Comparison of ENCODE assay signal across 8 mouse cellular contexts in the genomic region with DNA sequence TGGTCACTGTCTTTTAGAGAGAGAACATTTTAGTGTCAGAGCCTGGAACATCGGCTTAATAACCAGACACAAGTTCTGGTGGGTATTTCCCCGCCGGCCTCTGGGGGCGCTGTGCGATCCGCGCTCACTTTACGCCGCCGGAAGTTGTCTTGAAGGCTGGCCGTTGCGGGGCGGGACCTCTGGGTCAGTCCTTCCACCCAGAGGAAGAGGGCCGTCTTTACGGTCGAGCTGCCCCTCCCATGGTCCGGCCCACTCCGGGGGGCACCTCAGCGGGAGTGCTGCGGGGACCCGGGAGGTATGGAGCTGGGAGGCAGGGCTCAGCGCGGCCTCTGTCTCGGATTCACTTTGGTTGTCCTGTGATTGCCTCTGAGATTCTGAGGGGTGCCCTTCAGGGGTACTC. TPM values are rescaled to one million over a fixed set of nuclear protein-coding genes. Genes with fewer than 3 reads are reported as not detected.
DNase-seq lines count a peak whose midpoint lies in the region; ATAC-seq and TF ChIP-seq lines count a peak whose summit lies in the region.

No protein-coding gene starts in this region.

- DNase-seq in ES-E14 (ENCODE audit: low read depth, low spot score): peak; percentile 85
- peak; percentile 94 for DNase-seq in cerebellum, adult 11-12 months
- peak; percentile 96 for DNase-seq in heart, postnatal 36 days
- DNase-seq in layer of hippocampus, adult 8-10 months (ENCODE audit: low spot score in 2 of 2): peak; percentile 92 to 96
- DNase-seq in ovary, adult 18-20 months (ENCODE audit: low spot score): peak; percentile 92
- peak; percentile 91 for DNase-seq in thymus, postnatal 0 days (ENCODE audit: low spot score)

- H3K27me3 ChIP-seq in forebrain, embryonic 15.5 days: no peaks in the 10 kb centered on the region
- H3K27me3 ChIP-seq in lung, embryonic 15.5 days: no peaks in the 10 kb centered on the region

- no peaks in the 10 kb centered on the region for H3K9me3 ChIP-seq in ES-E14 (ENCODE audit: control insufficient read depth, insufficient read depth, low read depth, low read length)
- no peaks in the 10 kb centered on the region for H3K9me3 ChIP-seq in forebrain, embryonic 15.5 days
- H3K9me3 ChIP-seq in lung, embryonic 15.5 days: no peaks in the 10 kb centered on the region

- peaks cover under 1 to 8% of the 10 kb centered on the region in 2 experiments; a peak in 2 of 4 replicates for H3K4me1 ChIP-seq in ES-E14 (ENCODE audit: control insufficient read depth in 2 of 2, insufficient read depth in 2 of 2, low read length in 2 of 2, poor library complexity in 1 of 2)
- H3K4me1 ChIP-seq in forebrain, embryonic 15.5 days: peaks cover 32% of the 10 kb centered on the region
- H3K4me1 ChIP-seq in lung, embryonic 15.5 days: peaks cover 35% of the 10 kb centered on the region

- H3K27ac ChIP-seq in ES-E14 (ENCODE audit: insufficient read depth, low read depth, low read length, poor library complexity, severe bottlenecking): peak overlapping the region; percentile 32; the same call in 1 of the 2 replicates
- H3K27ac ChIP-seq in forebrain, embryonic 15.5 days (replicated peaks): peak overlapping the region; percentile 78
- peak overlapping the region; percentile 88 for H3K27ac ChIP-seq in lung, embryonic 15.5 days

- intact Hi-C loops in heart, postnatal 36 days (cut with DNase I): loop anchor here (5.0 kb wide), 1 partner anchor 315 kb away; a partner anchor contains a TSS

- WGBS in forebrain, embryonic 15.5 days: under 1% methylated on average over 24 of the region's 24 CpGs
- 2% methylated on average over 24 of the region's 24 CpGs for WGBS in lung, embryonic 15.5 days

- H3K9ac ChIP-seq in ES-E14 (ENCODE audit: insufficient read depth, low read depth, low read length, poor library complexity, severe bottlenecking): peak overlapping the region; percentile 93
- peak overlapping the region; percentile 90 for H3K9ac ChIP-seq in forebrain, embryonic 15.5 days (replicated peaks)
- H3K9ac ChIP-seq in lung, embryonic 15.5 days: peak overlapping the region; percentile 90

- peaks cover 19% of the 10 kb centered on the region for H3K36me3 ChIP-seq in ES-E14 (ENCODE audit: control insufficient read depth, insufficient read depth, low read length, poor library complexity, severe bottlenecking)
- peaks cover 22% of the 10 kb centered on the region for H3K36me3 ChIP-seq in forebrain, embryonic 15.5 days
- peaks cover 17% of the 10 kb centered on the region for H3K36me3 ChIP-seq in lung, embryonic 15.5 days

- peak overlapping the region; percentile 71 for H3K4me2 ChIP-seq in forebrain, embryonic 15.5 days (replicated peaks)
- H3K4me2 ChIP-seq in lung, embryonic 15.5 days: peak overlapping the region; percentile 61

- in situ Hi-C loops in ES-E14 (cut with MboI; ENCODE audit: low sequenced_read_pairs in 2 of 2, unreplicated experiment in 2 of 2): no loop called here

- peak overlapping the region; percentile 84 to 88 for H3K4me3 ChIP-seq in ES-E14 (ENCODE audit: insufficient read depth in 1 of 2, low read depth in 1 of 2, low read length in 2 of 2, poor library complexity in 1 of 2, severe bottlenecking in 1 of 2)
- H3K4me3 ChIP-seq in forebrain, embryonic 15.5 days: peak overlapping the region; percentile 82
- peak overlapping the region; percentile 94 for H3K4me3 ChIP-seq in lung, embryonic 15.5 days

- peak; percentile 57 for ATAC-seq in forebrain, embryonic 15.5 days (replicated peaks)
- peak; percentile 88 for ATAC-seq in lung, embryonic 15.5 days (ENCODE audit: borderline replicate concordance, extremely low read depth, low FRiP score, low TSS enrichment)

TF ChIP-seq in ES-E14, 5 proteins besides CTCF, POLR2A, EP300 and RAD21:
- TF ChIP-seq ZC3H11A (IDR thresholded peaks at IDR 0.05; ENCODE audit: borderline replicate concordance, low read depth, low read length) (no peak), CHD2 (IDR thresholded peaks at IDR 0.05; ENCODE audit: low read depth, low read length) (no peak), ZNF384 (IDR thresholded peaks at IDR 0.05; ENCODE audit: low read depth, low read length) (no peak), HCFC1 (IDR thresholded peaks at IDR 0.05; ENCODE audit: borderline replicate concordance, insufficient read depth, low read length) (peak; percentile 78; the same call in 1 of the 2 replicates), MAFK (IDR thresholded peaks at IDR 0.05; ENCODE audit: insufficient read depth, low read depth, low read length) (no peak)

RNA-seq across cellular contexts. Expression of a gene that starts 2.7 kb away (rescaled TPM):
- 139 and 208 TPM in 2 replicates for total RNA-seq in ES-E14 (2012; rRNA removed)
- 294 and 295 TPM in 2 replicates for polyA plus RNA-seq in forebrain, embryonic 15.5 days (2015; fragmentation: Nextera tagmentation; extraction: Ambion mirVana)
- 100 to 1,000 TPM; 123 to 133 TPM for total RNA-seq in heart, postnatal 36 days (2021)
- total RNA-seq in layer of hippocampus, adult 8-10 months (2022): 100 to 1,000 TPM; 255 to 304 (median 273) TPM
- polyA plus RNA-seq in lung, embryonic 15.5 days (2015; fragmentation: Nextera tagmentation; extraction: Ambion mirVana): 215 and 229 TPM in 2 replicates
- polyA plus RNA-seq in thymus, postnatal 0 days (2015; fragmentation: Nextera tagmentation; extraction: Ambion mirVana): 191 and 202 TPM in 2 replicates

RNA-seq across cellular contexts. Expression of a gene that starts 3.7 kb away (rescaled TPM):
- total RNA-seq in ES-E14 (2012; rRNA removed): 27.3 and 30.7 TPM in 2 replicates
- polyA plus RNA-seq in forebrain, embryonic 15.5 days (2015; fragmentation: Nextera tagmentation; extraction: Ambion mirVana): 90.5 and 91.3 TPM in 2 replicates
- total RNA-seq in heart, postnatal 36 days (2021): 10 to 100 TPM; 57.2 to 59.2 TPM
- 10 to 100 TPM; 11.7 to 13.4 (median 12.1) TPM for total RNA-seq in layer of hippocampus, adult 8-10 months (2022)
- polyA plus RNA-seq in lung, embryonic 15.5 days (2015; fragmentation: Nextera tagmentation; extraction: Ambion mirVana): 57.1 and 58.7 TPM in 2 replicates
- polyA plus RNA-seq in thymus, postnatal 0 days (2015; fragmentation: Nextera tagmentation; extraction: Ambion mirVana): 39.7 and 41.2 TPM in 2 replicates

RNA-seq across cellular contexts. Expression of a gene that starts 48.0 kb away (rescaled TPM):
- 9.4 and 11.9 TPM in 2 replicates for total RNA-seq in ES-E14 (2012; rRNA removed)
- 23.4 and 26.9 TPM in 2 replicates for polyA plus RNA-seq in forebrain, embryonic 15.5 days (2015; fragmentation: Nextera tagmentation; extraction: Ambion mirVana)
- total RNA-seq in heart, postnatal 36 days (2021): 1 to 10 TPM; 5.5 to 7.2 TPM
- 100 to 1,000 TPM; 162 to 216 (median 203) TPM for total RNA-seq in layer of hippocampus, adult 8-10 months (2022)
- polyA plus RNA-seq in lung, embryonic 15.5 days (2015; fragmentation: Nextera tagmentation; extraction: Ambion mirVana): 28.7 and 32.3 TPM in 2 replicates
- 167 and 169 TPM in 2 replicates for polyA plus RNA-seq in thymus, postnatal 0 days (2015; fragmentation: Nextera tagmentation; extraction: Ambion mirVana)

Comparison
In these comparisons a context has a peak if more than half of its experiments do, and no peak if none do; other contexts are left out.
1. Peak in every context shown above with its lines: DNase-seq, ATAC-seq, H3K4me3 ChIP-seq and H3K27ac ChIP-seq.
2. H3K27ac ChIP-seq: peak in every context shown above with its lines; median percentile 88 in lung, embryonic 15.5 days; 78 in forebrain, embryonic 15.5 days; 32 in ES-E14.
3. RNA of a gene that starts 48.0 kb away (total RNA-seq): 162 to 216 TPM in layer of hippocampus, adult 8-10 months; 9.4 to 11.9 TPM in ES-E14 and 5.5 to 7.2 TPM in heart, postnatal 36 days; every median in the first group is over 10 times any median in the second.